Mouse (Mus musculus): ENCODE measurements around the gene Mlh1. TPM values are rescaled to one million over a fixed set of nuclear protein-coding genes. Genes with fewer than 3 reads are reported as not detected.

The Mlh1 gene
- polyA plus RNA-seq, 1 experiment = 20.1 TPM

- TF ChIP-seq CTCF (IDR thresholded peaks at IDR 0.05; ENCODE audit: low read depth, low read length) (no peak), POLR2A (IDR thresholded peaks at IDR 0.05; ENCODE audit: borderline replicate concordance, low read depth, low read length) (no peak)
- H3K4me3 ChIP-seq (ENCODE audit: insufficient read depth, low read length) = no peak overlapping the region
- peaks cover 13% of the 10 kb centered on the region for H3K4me1 ChIP-seq (ENCODE audit: control insufficient read depth, insufficient read depth, low read length)
- no peak overlapping the region for H3K27ac ChIP-seq (ENCODE audit: insufficient read depth, low read depth, low read length)
Measured at GRCm38 (mm10) chr9:111287956-111288355, 16.4 kb upstream of the Mlh1 start.

- Histone ChIP-seq H3K4me1 (ENCODE audit: control insufficient read depth, insufficient read depth, low read length) (peaks cover 13% of the 10 kb centered on the region), H3K27ac (ENCODE audit: insufficient read depth, low read depth, low read length) (no peak overlapping the region), H3K4me3 (ENCODE audit: insufficient read depth, low read length) (no peak overlapping the region)
- TF ChIP-seq POLR2A (IDR thresholded peaks at IDR 0.05; ENCODE audit: borderline replicate concordance, low read depth, low read length) (no peak), CTCF (IDR thresholded peaks at IDR 0.05; ENCODE audit: low read depth, low read length) (no peak)
Measured at GRCm38 (mm10) chr9:111286468-111286867, 14.9 kb upstream of the Mlh1 start.

- H3K27ac ChIP-seq (ENCODE audit: insufficient read depth, low read depth, low read length) = no peak overlapping the region
- H3K4me3 ChIP-seq (ENCODE audit: insufficient read depth, low read length) = no peak overlapping the region
- peaks cover 13% of the 10 kb centered on the region for H3K4me1 ChIP-seq (ENCODE audit: control insufficient read depth, insufficient read depth, low read length)
- TF ChIP-seq POLR2A (IDR thresholded peaks at IDR 0.05; ENCODE audit: borderline replicate concordance, low read depth, low read length) (no peak), CTCF (IDR thresholded peaks at IDR 0.05; ENCODE audit: low read depth, low read length) (no peak)
Measured at GRCm38 (mm10) chr9:111285676-111286075, 14.1 kb upstream of the Mlh1 start.

GRCm38 (mm10) chr9:111285061-111285460, 13.5 kb upstream of the Mlh1 start:
- H3K4me3 ChIP-seq (ENCODE audit: insufficient read depth, low read length) = no peak overlapping the region
- peaks cover 13% of the 10 kb centered on the region for H3K4me1 ChIP-seq (ENCODE audit: control insufficient read depth, insufficient read depth, low read length)
- no peak overlapping the region for H3K27ac ChIP-seq (ENCODE audit: insufficient read depth, low read depth, low read length)
- no peak for TF ChIP-seq CTCF (IDR thresholded peaks at IDR 0.05; ENCODE audit: low read depth, low read length)
- no peak for TF ChIP-seq POLR2A (IDR thresholded peaks at IDR 0.05; ENCODE audit: borderline replicate concordance, low read depth, low read length)

GRCm38 (mm10) chr9:111275156-111275555, 3.6 kb upstream of the Mlh1 start:
- no peak overlapping the region for H3K27ac ChIP-seq (ENCODE audit: insufficient read depth, low read depth, low read length)
- no peak for TF ChIP-seq POLR2A (IDR thresholded peaks at IDR 0.05; ENCODE audit: borderline replicate concordance, low read depth, low read length)
- TF ChIP-seq CTCF (IDR thresholded peaks at IDR 0.05; ENCODE audit: low read depth, low read length) = no peak
- peaks cover 8% of the 10 kb centered on the region for H3K4me1 ChIP-seq (ENCODE audit: control insufficient read depth, insufficient read depth, low read length)
- H3K4me3 ChIP-seq (ENCODE audit: insufficient read depth, low read length) = peak overlapping the region; percentile 16; the same call in 1 of the 2 replicates

- Histone ChIP-seq H3K4me1 (ENCODE audit: control insufficient read depth, insufficient read depth, low read length) (peaks cover 12% of the 10 kb centered on the region), H3K4me3 (ENCODE audit: insufficient read depth, low read length) (no peak overlapping the region)
Measured at GRCm38 (mm10) chr9:111273958-111274357, 2.4 kb upstream of the Mlh1 start.

GRCm38 (mm10) chr9:111272996-111273785, 1.6 kb upstream of the Mlh1 start:
- Histone ChIP-seq H3K4me3 (ENCODE audit: insufficient read depth, low read length) (peak overlapping the region; percentile 80), H3K4me1 (ENCODE audit: control insufficient read depth, insufficient read depth, low read length) (peaks cover 12% of the 10 kb centered on the region), H3K27ac (ENCODE audit: insufficient read depth, low read depth, low read length) (no peak overlapping the region)
- TF ChIP-seq POLR2A (IDR thresholded peaks at IDR 0.05; ENCODE audit: borderline replicate concordance, low read depth, low read length) = no peak
- no peak for TF ChIP-seq CTCF (IDR thresholded peaks at IDR 0.05; ENCODE audit: low read depth, low read length)

More at GRCm38 (mm10) chr9:111273958-111274357, 2.4 kb upstream of the Mlh1 start:
- no peak overlapping the region for H3K27ac ChIP-seq (ENCODE audit: insufficient read depth, low read depth, low read length)
- TF ChIP-seq POLR2A (IDR thresholded peaks at IDR 0.05; ENCODE audit: borderline replicate concordance, low read depth, low read length) = no peak
- no peak for TF ChIP-seq CTCF (IDR thresholded peaks at IDR 0.05; ENCODE audit: low read depth, low read length)

- peak overlapping the region; percentile 80 for H3K4me3 ChIP-seq (ENCODE audit: insufficient read depth, low read length)
- no peak for TF ChIP-seq POLR2A (IDR thresholded peaks at IDR 0.05; ENCODE audit: borderline replicate concordance, low read depth, low read length)
- peaks cover 12% of the 10 kb centered on the region for H3K4me1 ChIP-seq (ENCODE audit: control insufficient read depth, insufficient read depth, low read length)
- H3K27ac ChIP-seq (ENCODE audit: insufficient read depth, low read depth, low read length) = peak overlapping the region; percentile 86
Measured at GRCm38 (mm10) chr9:111272356-111272755, 765 bp upstream of the Mlh1 start.

GRCm38 (mm10) chr9:111271056-111271433, 546 bp downstream of the Mlh1 start:
- Histone ChIP-seq H3K4me3 (ENCODE audit: insufficient read depth, low read length) (peak overlapping the region; percentile 84), H3K27ac (ENCODE audit: insufficient read depth, low read depth, low read length) (peak overlapping the region; percentile 71), H3K4me1 (ENCODE audit: control insufficient read depth, insufficient read depth, low read length) (peaks cover 12% of the 10 kb centered on the region)
- TF ChIP-seq CTCF (IDR thresholded peaks at IDR 0.05; ENCODE audit: low read depth, low read length) (no peak), POLR2A (IDR thresholded peaks at IDR 0.05; ENCODE audit: borderline replicate concordance, low read depth, low read length) (no peak)

GRCm38 (mm10) chr9:111270606-111271005, 985 bp downstream of the Mlh1 start:
- Histone ChIP-seq H3K27ac (ENCODE audit: insufficient read depth, low read depth, low read length) (peak overlapping the region; percentile 71), H3K4me1 (ENCODE audit: control insufficient read depth, insufficient read depth, low read length) (peaks cover 12% of the 10 kb centered on the region), H3K4me3 (ENCODE audit: insufficient read depth, low read length) (peak overlapping the region; percentile 84)
- TF ChIP-seq CTCF (IDR thresholded peaks at IDR 0.05; ENCODE audit: low read depth, low read length) (no peak), POLR2A (IDR thresholded peaks at IDR 0.05; ENCODE audit: borderline replicate concordance, low read depth, low read length) (no peak)
